Mouse (Mus musculus) spleen, adult 2 months (tissue): ENCODE measurements around the gene Tmx1. TPM values are rescaled to one million over a fixed set of nuclear protein-coding genes. Genes with fewer than 3 reads are reported as not detected.

Source experiments
- DNase-seq, 2 experiments: peaks; one replicate each; pipeline versions ENCODE4 v3.0.0 to v3.0.0-alpha.2; 2012 to 2021; ENCODE audit warnings: low spot score in 2 of 2, low read depth in 1 of 2
- H3K27ac ChIP-seq: fragments of 200-500 bp; 2 replicates; pipeline ENCODE4 v1.5.1; 2012; ENCODE audit warnings: low read length, inconsistent platforms; ENCODE audit not compliant: insufficient read depth
- H3K27me3 ChIP-seq: fragments of 200-500 bp; 2 replicates; pipeline ENCODE4 v1.6.1; 2012; ENCODE audit warnings: mild to moderate bottlenecking, moderate library complexity, low read length, inconsistent platforms; ENCODE audit not compliant: control insufficient read depth, insufficient read depth
- H3K36me3 ChIP-seq: fragments of 200-500 bp; 2 replicates; pipeline ENCODE4 v1.6.1; 2012; ENCODE audit warnings: mild to moderate bottlenecking, low read length, inconsistent platforms; ENCODE audit not compliant: control insufficient read depth, insufficient read depth
- H3K4me1 ChIP-seq: fragments of 200-500 bp; 2 replicates; pipeline ENCODE4 v1.6.1; 2011; ENCODE audit warnings: inconsistent platforms; ENCODE audit not compliant: control insufficient read depth, insufficient read depth, insufficient read length
- H3K4me3 ChIP-seq: fragments of 200-500 bp; 2 replicates; pipeline ENCODE4 v1.5.1; 2011; ENCODE audit warnings: mild to moderate bottlenecking, inconsistent platforms; ENCODE audit not compliant: insufficient read depth, insufficient read length; ENCODE audit errors: extremely low read depth
- CTCF ChIP-seq: fragments of 200-500 bp; IDR thresholded peaks from 2 replicates; pipeline ENCODE4 v1.5.1; 2011; ENCODE audit warnings: mild to moderate bottlenecking, inconsistent platforms; ENCODE audit not compliant: insufficient read depth, insufficient read length, insufficient replicate concordance; ENCODE audit errors: extremely low read depth
- POLR2A ChIP-seq: fragments of 200-500 bp; IDR thresholded peaks from 2 replicates; pipeline ENCODE4 v1.6.1; 2011; ENCODE audit warnings: low read depth, low read length, inconsistent platforms
- WGBS: fragments of 180-500 bp; shearing (Covaris S2); methylation state at CpG from one replicate; pipeline ENCODE4 v1.1.7; 2018; 5-methylcytosine and 5-hydroxymethylcytosine counted together
- polyA plus RNA-seq: library from polyadenylated mRNA; depleted of rRNA; stranded (reverse); fragments of >200 nt; gene quantifications from 2 replicates; pipeline ENCODE4 v1.2.3, GENCODE M21; 2012

Gene Tmx1
- polyA plus RNA-seq, 1 experiment: 5.3 TPM

DNA sequence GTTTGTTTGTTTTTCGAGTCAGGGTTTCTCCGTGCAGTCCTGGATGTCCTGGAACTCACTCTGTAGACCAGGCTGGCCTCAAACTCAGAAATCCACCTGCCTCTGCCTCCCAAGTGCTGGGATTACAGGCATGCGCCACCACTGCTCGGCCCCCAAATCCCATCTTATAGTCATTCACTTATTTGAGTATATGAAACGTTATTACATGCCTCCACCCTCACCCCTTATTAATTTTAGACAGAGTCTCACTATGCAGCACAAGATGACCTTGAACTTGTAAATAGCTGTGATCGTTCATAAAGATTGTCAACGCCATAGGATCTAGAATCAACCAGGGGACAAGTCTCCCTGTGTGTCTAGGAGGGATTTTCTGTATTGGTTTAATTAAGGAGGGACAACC is 33.1 kb downstream of the Tmx1 start:
- H3K27ac ChIP-seq: no peak overlapping the region
- TF ChIP-seq POLR2A: no peak
- no peak for TF ChIP-seq CTCF
- no peaks in the 10 kb centered on the region for H3K27me3 ChIP-seq
- H3K4me1 ChIP-seq: no peaks in the 10 kb centered on the region
- DNase-seq: no peak
- WGBS: 89% methylated on average over 7 of the region's 7 CpGs
- no peak overlapping the region for H3K4me3 ChIP-seq
- no peaks in the 10 kb centered on the region for H3K36me3 ChIP-seq

- no peak for TF ChIP-seq POLR2A
- no peak for TF ChIP-seq CTCF
Observed at GRCm38 (mm10) chr12:70486716-70487480, 34.0 kb downstream of the Tmx1 start.

GRCm38 (mm10) chr12:70492441-70492840 is 39.5 kb downstream of the Tmx1 start:
- Histone ChIP-seq H3K27me3 (no peaks in the 10 kb centered on the region), H3K4me1 (no peaks in the 10 kb centered on the region), H3K4me3 (no peak overlapping the region), H3K27ac (no peak overlapping the region), H3K36me3 (no peaks in the 10 kb centered on the region)
- WGBS: 91% methylated on average over 10 of the region's 10 CpGs
- TF ChIP-seq POLR2A (no peak), CTCF (no peak)
- no peak for DNase-seq

More at GRCm38 (mm10) chr12:70486716-70487480, 34.0 kb downstream of the Tmx1 start:
- Histone ChIP-seq H3K4me1 (no peaks in the 10 kb centered on the region), H3K27ac (no peak overlapping the region), H3K36me3 (no peaks in the 10 kb centered on the region), H3K27me3 (no peaks in the 10 kb centered on the region), H3K4me3 (no peak overlapping the region)
- no peak for DNase-seq
- 77% methylated on average over 6 of the region's 6 CpGs for WGBS

DNA sequence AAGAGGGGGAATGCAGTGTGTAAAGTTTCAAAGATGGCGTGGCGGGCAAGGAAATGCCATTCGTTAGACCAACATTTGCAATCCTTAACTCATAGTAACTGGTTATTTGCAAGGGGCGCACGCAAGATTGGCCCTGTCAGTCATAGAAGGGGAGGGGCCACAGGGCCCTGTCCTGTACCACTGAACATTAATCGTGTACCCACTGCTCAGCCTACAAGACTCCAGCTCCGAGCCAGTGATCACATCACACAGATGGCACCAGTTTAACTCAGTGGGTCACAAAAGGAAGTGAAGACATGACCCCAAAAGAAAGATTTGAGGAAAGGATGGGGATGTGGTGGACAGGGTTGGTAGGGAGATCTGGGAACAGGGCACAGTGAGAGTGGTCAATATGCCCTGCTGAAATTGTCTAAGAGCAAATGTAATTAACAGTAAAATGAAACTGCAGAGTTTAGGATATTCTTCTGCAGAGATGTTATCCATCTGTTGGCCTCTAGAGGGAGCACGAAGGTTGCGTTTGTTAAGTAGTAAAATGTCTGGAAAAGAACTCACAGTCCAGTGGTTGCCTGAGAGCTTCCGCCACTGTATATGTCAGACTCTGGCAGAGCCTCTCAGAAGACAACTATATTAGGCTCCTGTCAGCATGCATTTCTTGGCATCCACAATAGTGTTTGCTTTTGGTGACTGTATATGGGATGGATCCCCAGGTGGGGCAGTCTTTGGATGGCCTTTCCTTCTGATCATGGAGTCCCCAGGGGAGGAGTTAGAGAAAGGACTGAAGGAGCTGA is 41.8 kb downstream of the Tmx1 start:
- Histone ChIP-seq H3K4me3 (no peak overlapping the region), H3K27ac (no peak overlapping the region), H3K36me3 (no peaks in the 10 kb centered on the region), H3K27me3 (no peaks in the 10 kb centered on the region), H3K4me1 (no peaks in the 10 kb centered on the region)
- TF ChIP-seq POLR2A: no peak
- TF ChIP-seq CTCF: peak; percentile 22; the same call in 1 of the 2 replicates
- WGBS: 56% methylated on average over 10 of the region's 10 CpGs
- peak; percentile 26 to 29 for DNase-seq

DNA sequence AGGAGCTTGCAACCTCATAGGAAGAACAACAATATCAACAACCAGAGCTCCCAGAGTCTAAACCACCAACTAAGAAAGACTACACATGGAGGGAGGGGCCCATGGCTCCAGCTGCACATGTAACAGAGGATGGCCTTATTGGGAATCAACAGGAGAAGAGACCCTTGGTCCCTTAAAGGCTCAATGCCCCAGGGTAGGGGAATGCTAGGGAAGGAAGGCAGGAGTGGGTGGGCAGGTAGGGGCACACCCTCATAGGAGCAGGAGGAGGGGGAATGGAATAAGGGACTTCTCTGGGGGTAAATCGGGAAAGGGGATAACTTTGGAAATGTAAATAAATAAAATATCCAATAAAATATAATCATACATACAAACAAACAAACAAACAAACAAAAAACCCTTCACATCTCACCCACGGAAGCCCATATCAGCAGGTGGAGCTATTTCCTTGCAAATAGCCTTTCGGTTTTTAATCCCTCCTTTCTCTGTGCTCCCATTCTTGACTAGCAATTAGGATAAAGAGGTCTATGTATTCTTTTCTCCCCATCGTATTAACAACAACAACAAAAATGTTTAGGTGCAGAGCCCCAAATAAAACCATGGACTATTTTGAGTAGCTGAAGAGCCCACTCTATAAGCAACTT is 42.5 kb downstream of the Tmx1 start:
- DNase-seq: no peak
- WGBS: 54% methylated on average over 4 of the region's 4 CpGs
- H3K27me3 ChIP-seq: no peaks in the 10 kb centered on the region
- no peaks in the 10 kb centered on the region for H3K4me1 ChIP-seq
- no peak overlapping the region for H3K4me3 ChIP-seq
- H3K27ac ChIP-seq: no peak overlapping the region
- H3K36me3 ChIP-seq: no peaks in the 10 kb centered on the region
- no peak for TF ChIP-seq CTCF
- no peak for TF ChIP-seq POLR2A

DNA sequence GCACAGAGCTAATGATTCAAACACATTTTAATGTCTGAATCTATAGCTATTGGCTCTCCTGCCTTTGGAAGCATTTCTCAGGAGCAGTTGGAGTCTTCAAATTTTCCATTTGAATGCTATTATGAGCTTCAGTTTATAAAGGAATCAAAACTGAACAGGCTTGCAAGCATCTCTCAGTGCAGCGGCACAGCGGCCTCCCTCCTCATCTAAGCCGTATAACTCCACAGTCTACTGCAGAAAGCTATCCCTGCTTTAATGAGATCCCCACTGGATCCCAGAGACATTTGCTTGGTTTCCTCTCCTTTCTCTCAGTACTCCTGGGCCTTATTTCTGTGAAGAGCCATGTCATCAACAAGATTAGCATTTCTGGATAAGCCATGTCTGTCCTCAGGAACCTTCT is 45.2 kb downstream of the Tmx1 start:
- Histone ChIP-seq H3K36me3 (no peaks in the 10 kb centered on the region), H3K27ac (no peak overlapping the region), H3K4me3 (no peak overlapping the region), H3K4me1 (no peaks in the 10 kb centered on the region), H3K27me3 (no peaks in the 10 kb centered on the region)
- DNase-seq: no peak
- 97% methylated on average over 3 of the region's 3 CpGs for WGBS
- TF ChIP-seq CTCF (no peak), POLR2A (no peak)
